Mouse (Mus musculus): Measurements from ENCODE around the gene Pck1.

DNA sequence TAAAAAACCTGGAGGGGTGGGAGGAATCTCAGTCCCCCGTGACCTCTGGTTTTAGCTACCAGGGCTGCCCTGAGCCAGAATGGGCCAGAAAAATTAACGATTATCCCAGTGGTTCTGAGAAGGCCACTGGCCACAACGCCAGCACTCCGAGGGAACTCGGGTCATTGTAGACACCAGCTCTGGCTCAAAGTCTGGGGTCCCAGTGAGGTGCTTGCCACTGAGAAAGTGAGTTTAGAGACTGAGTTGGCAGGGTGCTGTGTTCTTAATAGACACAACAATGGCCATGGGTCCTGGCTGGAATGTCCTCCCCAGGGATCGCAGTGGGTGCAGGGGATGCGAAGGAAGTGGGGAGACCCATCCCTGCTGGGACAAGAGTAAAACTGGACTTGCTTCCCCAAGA lies 29.1 kb downstream of the Pck1 start:
- TF ChIP-seq CTCF (IDR thresholded peaks at IDR 0.05; ENCODE audit: low read depth) (no peak), EP300 (IDR thresholded peaks at IDR 0.05; ENCODE audit: low read depth) (no peak)

Measured in heart, postnatal 0 days (tissue).